Mouse (Mus musculus) limb, embryonic 13.5 days (tissue): ENCODE results near the gene Haus2. TPM values are rescaled to one million over a fixed set of nuclear protein-coding genes. Genes with fewer than 3 reads are reported as not detected.

Source experiments
- ATAC-seq: fragments of 200-750 bp; cut with Nextera tagmentation; 2 replicates; pipeline ENCODE4 v1.8.0; 2017; ENCODE audit warnings: low read depth, moderate number of reproducible peaks, moderate TSS enrichment; ENCODE audit not compliant: low FRiP score
- H3K27ac ChIP-seq: fragments of 300-500 bp; sonication (generic); 2 replicates; pipeline ENCODE4 v1.5.1; 2015; ENCODE audit warnings: inconsistent platforms, mild to moderate bottlenecking, moderate library complexity
- H3K27me3 ChIP-seq: fragments of 300-500 bp; sonication (generic); 2 replicates; pipeline ENCODE4 v1.6.1; 2015; ENCODE audit warnings: mild to moderate bottlenecking, inconsistent platforms
- H3K36me3 ChIP-seq: fragments of 300-500 bp; sonication (generic); 2 replicates; pipeline ENCODE4 v1.6.1; 2015; ENCODE audit warnings: inconsistent platforms, mild to moderate bottlenecking, moderate library complexity
- H3K4me1 ChIP-seq: fragments of 300-500 bp; sonication (generic); 2 replicates; pipeline ENCODE4 v1.6.1; 2015; ENCODE audit warnings: inconsistent platforms
- H3K4me2 ChIP-seq: fragments of 300-500 bp; sonication (generic); replicated peaks from 2 replicates; pipeline ENCODE4 v1.6.1; 2015; ENCODE audit warnings: inconsistent platforms, mild to moderate bottlenecking, moderate library complexity
- H3K4me3 ChIP-seq: fragments of 300-500 bp; sonication (generic); 2 replicates; pipeline ENCODE4 v1.5.1; 2015; ENCODE audit warnings: moderate library complexity, mild to moderate bottlenecking, inconsistent platforms
- H3K9ac ChIP-seq: fragments of 300-500 bp; sonication (generic); 2 replicates; pipeline ENCODE4 v1.6.1; 2015; ENCODE audit warnings: mild to moderate bottlenecking, inconsistent platforms
- H3K9me3 ChIP-seq: fragments of 300-500 bp; sonication (generic); 2 replicates; pipeline ENCODE4 v1.6.1; 2016; ENCODE audit warnings: inconsistent platforms
- WGBS: fragments of 180-500 bp; shearing (Covaris S2); methylation state at CpG from one replicate; pipeline ENCODE4 v1.1.7; 2015; 5-methylcytosine and 5-hydroxymethylcytosine counted together
- polyA plus RNA-seq: library from polyadenylated mRNA; unstranded; fragments of >200 nt; fragmentation: Nextera tagmentation; extraction: Ambion mirVana; gene quantifications from 2 replicates; pipeline ENCODE4 v1.2.1, GENCODE M21; 2015

The Haus2 gene
- polyA plus RNA-seq, 1 experiment from 2014 or later: 26.4 TPM

GRCm38 (mm10) chr2:120628076-120628865 is 19.1 kb downstream of the Haus2 start:
- Histone ChIP-seq H3K27ac (no peak overlapping the region), H3K4me3 (peak overlapping the region; percentile 60), H3K4me2 (peak overlapping the region; percentile 77), H3K9me3 (no peaks in the 10 kb centered on the region), H3K27me3 (no peaks in the 10 kb centered on the region), H3K4me1 (peaks cover 11% of the 10 kb centered on the region; the same call in 1 of the 2 replicates), H3K9ac (0 out of 2 replicates have a peak overlapping the region, but pooled peaks have one; percentile 45), H3K36me3 (peaks cover 6% of the 10 kb centered on the region; the same call in 1 of the 2 replicates)
- peak; percentile 37 for ATAC-seq
- WGBS: 30% methylated on average over 10 of the region's 10 CpGs

DNA sequence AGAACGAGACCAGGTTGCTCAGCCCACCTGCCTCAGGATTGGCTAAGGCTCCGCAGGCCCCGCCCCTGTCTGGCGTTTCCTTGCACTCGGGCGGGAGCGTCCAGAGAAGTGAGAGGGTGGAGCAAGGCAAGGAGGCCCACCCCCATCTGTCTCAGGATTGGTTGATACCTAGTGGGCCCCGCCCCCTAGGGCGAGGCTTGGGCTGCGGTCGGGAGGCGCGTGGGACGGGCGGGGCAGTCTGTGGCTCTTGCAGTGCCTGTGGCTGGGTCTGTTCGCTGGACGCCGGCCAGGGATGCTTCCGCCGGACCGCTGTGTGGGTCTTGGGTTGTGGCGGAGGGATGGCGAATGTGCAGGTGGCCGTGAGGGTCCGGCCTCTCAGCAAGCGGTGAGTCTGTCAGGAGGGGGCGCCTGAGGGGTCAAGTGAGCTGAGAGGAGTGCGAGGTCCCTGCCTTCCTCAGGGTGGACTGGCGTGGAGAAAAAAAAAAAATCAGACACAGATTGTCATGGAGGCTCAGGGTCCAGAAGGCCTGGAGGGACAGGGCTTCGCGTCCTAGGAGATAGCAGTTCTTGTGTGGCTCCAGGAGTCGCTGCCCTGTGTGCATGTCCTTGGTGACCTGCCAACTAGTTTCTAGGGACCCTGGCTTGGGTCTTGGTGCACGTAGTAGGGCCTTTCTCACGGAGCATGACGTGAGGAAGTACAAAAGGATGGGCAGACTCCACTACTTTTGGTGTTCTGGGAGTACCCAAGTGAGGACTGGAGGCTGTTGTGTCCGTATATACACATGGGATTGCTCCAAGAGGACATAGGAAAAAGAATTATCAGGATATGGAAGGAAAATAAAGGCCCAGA is 19.9 kb downstream of the Haus2 start, which contains the start of gene Stard9:
Gene Stard9, plus strand, starts transcription at position 236 of the 850 bp plus-strand sequence.
- H3K9me3 ChIP-seq: no peaks in the 10 kb centered on the region
- H3K27ac ChIP-seq: no peak within 1 kb of the TSS
- peak within 1 kb of the TSS; percentile 67 for H3K9ac ChIP-seq
- peak within 1 kb of the TSS; percentile 77 for H3K4me2 ChIP-seq
- peak within 1 kb of the TSS; percentile 60 for H3K4me3 ChIP-seq
- WGBS: 2% methylated on average over 30 of the region's 36 CpGs
- H3K27me3 ChIP-seq: no peaks in the 10 kb centered on the region
- peak; percentile 100 for ATAC-seq
- H3K36me3 ChIP-seq: peaks cover 11% of the 10 kb centered on the region; the same call in 1 of the 2 replicates
- peaks cover 11% of the 10 kb centered on the region; the same call in 1 of the 2 replicates for H3K4me1 ChIP-seq

DNA sequence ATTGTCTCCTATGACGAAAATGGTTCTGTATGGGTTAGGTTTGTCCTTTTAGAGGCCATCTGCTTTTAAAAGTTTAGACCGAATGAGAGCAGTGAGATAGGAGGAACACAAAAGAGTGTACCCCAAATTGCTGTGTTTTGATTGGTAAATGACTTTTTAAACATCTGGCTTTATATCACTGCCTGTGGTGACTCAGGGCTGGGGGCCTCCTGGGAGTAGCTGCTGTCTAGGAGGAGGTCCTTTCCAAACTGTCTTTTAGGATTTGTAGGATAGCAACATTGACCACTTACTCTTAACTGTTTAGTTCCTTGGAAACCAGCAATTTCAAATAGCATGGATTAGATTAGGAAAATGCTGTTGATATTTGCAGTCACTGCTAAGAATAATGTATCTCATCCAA is 21.1 kb downstream of the Haus2 start:
- Histone ChIP-seq H3K4me1 (peaks cover 11% of the 10 kb centered on the region; the same call in 1 of the 2 replicates), H3K9me3 (no peaks in the 10 kb centered on the region), H3K27ac (no peak overlapping the region), H3K27me3 (no peaks in the 10 kb centered on the region), H3K4me3 (no peak overlapping the region), H3K36me3 (peaks cover 17% of the 10 kb centered on the region; the same call in 1 of the 2 replicates), H3K9ac (no peak overlapping the region), H3K4me2 (peak overlapping the region; percentile 77)
- ATAC-seq: no peak
- WGBS: 79% methylated on average over 2 of the region's 2 CpGs

- H3K4me2 ChIP-seq: 0 out of 2 replicates have a peak overlapping the region, but pooled peaks have one; percentile 2
- peaks cover 17% of the 10 kb centered on the region; the same call in 1 of the 2 replicates for H3K36me3 ChIP-seq
- 67% methylated on average over 2 of the region's 2 CpGs for WGBS
- peaks cover 11% of the 10 kb centered on the region; the same call in 1 of the 2 replicates for H3K4me1 ChIP-seq
- H3K9ac ChIP-seq: no peak overlapping the region
- H3K27ac ChIP-seq: no peak overlapping the region
- H3K4me3 ChIP-seq: no peak overlapping the region
- no peaks in the 10 kb centered on the region for H3K9me3 ChIP-seq
- H3K27me3 ChIP-seq: no peaks in the 10 kb centered on the region
- no peak for ATAC-seq
These were observed 21.5 kb downstream of the Haus2 start for GRCm38 (mm10) chr2:120630655-120631054.

GRCm38 (mm10) chr2:120631521-120631920 is 22.3 kb downstream of the Haus2 start:
- H3K4me1 ChIP-seq: peaks cover 11% of the 10 kb centered on the region; the same call in 1 of the 2 replicates
- no peak for ATAC-seq
- peaks cover 17% of the 10 kb centered on the region; the same call in 1 of the 2 replicates for H3K36me3 ChIP-seq
- H3K9me3 ChIP-seq: no peaks in the 10 kb centered on the region
- no peak overlapping the region for H3K27ac ChIP-seq
- H3K27me3 ChIP-seq: no peaks in the 10 kb centered on the region
- WGBS: 75% methylated on average over 2 of the region's 2 CpGs
- no peak overlapping the region for H3K9ac ChIP-seq
- H3K4me3 ChIP-seq: no peak overlapping the region
- H3K4me2 ChIP-seq: no peak overlapping the region

DNA sequence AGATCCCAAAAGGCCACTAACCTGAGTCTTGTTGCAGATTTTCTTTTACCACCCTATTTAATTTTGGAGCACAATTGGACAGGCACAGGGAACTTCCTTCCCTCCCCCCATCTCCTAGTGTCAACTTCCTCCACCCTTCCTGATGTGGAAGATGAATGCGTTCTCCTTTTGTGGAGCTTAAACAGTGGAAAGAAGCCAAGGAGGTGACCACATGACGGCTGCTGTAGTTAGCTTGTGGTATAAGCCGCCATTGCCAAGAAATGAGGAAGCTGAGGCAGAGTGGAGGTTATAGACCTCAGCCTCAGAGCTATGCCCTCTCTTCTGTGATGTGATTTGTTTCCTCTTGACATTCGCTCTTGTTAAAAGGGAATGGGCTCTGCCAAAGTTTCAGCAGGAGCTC is 22.8 kb downstream of the Haus2 start:
- no peaks in the 10 kb centered on the region for H3K27me3 ChIP-seq
- WGBS: 87% methylated on average over 4 of the region's 4 CpGs
- H3K4me3 ChIP-seq: no peak overlapping the region
- no peak for ATAC-seq
- H3K4me2 ChIP-seq: no peak overlapping the region
- H3K27ac ChIP-seq: no peak overlapping the region
- peaks cover 11% of the 10 kb centered on the region; the same call in 1 of the 2 replicates for H3K4me1 ChIP-seq
- H3K9ac ChIP-seq: no peak overlapping the region
- no peaks in the 10 kb centered on the region for H3K9me3 ChIP-seq
- H3K36me3 ChIP-seq: peaks cover 17% of the 10 kb centered on the region; the same call in 1 of the 2 replicates

DNA sequence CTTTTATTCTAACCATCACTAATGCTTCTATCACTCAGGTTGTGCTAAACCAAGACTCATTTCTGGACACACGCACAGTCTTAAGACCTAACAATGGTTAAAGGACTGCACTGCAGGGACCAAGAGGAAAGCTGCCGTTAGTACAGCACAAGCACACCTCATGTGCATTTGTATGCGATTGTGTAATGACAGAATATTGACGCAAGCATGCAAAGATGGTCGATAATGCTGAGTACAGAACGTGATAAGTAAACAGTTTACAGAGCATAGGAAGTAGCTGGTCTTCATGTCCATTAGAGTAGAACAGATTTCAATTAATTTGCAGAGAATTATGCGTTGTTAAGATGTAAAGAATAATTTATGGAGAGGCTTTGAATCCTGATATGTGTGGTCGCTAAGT is 31.7 kb downstream of the Haus2 start:
- Histone ChIP-seq H3K27me3 (no peaks in the 10 kb centered on the region), H3K9me3 (no peaks in the 10 kb centered on the region), H3K4me3 (no peak overlapping the region), H3K4me2 (no peak overlapping the region), H3K4me1 (no peaks in the 10 kb centered on the region), H3K27ac (no peak overlapping the region), H3K9ac (no peak overlapping the region), H3K36me3 (peaks cover 7% of the 10 kb centered on the region; the same call in 1 of the 2 replicates)
- 91% methylated on average over 8 of the region's 8 CpGs for WGBS
- ATAC-seq: no peak

GRCm38 (mm10) chr2:120643836-120644235 is 34.7 kb downstream of the Haus2 start:
- no peak for ATAC-seq
- Histone ChIP-seq H3K9me3 (no peaks in the 10 kb centered on the region), H3K36me3 (peaks cover 7% of the 10 kb centered on the region; the same call in 1 of the 2 replicates), H3K4me1 (no peaks in the 10 kb centered on the region), H3K27ac (no peak overlapping the region), H3K4me3 (no peak overlapping the region), H3K9ac (no peak overlapping the region), H3K4me2 (no peak overlapping the region), H3K27me3 (no peaks in the 10 kb centered on the region)
- WGBS: 77% methylated on average over 7 of the region's 7 CpGs

DNA sequence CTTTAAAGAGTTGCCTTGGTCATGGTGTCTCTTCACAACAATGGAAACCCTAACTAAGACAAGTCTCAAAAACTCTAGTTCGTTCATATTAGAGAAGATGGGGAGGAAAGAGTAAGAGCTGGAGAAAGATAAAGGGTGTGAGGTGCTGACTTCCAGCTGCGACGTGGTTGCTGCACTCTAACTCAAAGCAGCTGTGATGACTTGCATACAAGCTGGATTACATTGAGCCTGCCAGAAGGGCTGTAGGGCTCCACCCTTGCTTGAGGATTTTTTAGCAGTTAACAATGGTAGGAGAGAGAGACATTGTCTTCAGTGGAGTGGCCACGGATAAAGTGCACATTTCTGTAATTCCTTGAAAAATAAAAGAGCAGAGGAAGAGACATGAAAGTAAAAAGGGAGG is 37.6 kb downstream of the Haus2 start:
- ATAC-seq: no peak
- no peaks in the 10 kb centered on the region for H3K4me1 ChIP-seq
- WGBS: 42% methylated on average over 4 of the region's 4 CpGs
- no peak overlapping the region for H3K9ac ChIP-seq
- no peaks in the 10 kb centered on the region for H3K27me3 ChIP-seq
- H3K27ac ChIP-seq: no peak overlapping the region
- no peaks in the 10 kb centered on the region for H3K36me3 ChIP-seq
- no peak overlapping the region for H3K4me2 ChIP-seq
- no peaks in the 10 kb centered on the region for H3K9me3 ChIP-seq
- no peak overlapping the region for H3K4me3 ChIP-seq

- Histone ChIP-seq H3K36me3 (no peaks in the 10 kb centered on the region), H3K4me2 (no peak overlapping the region), H3K27me3 (no peaks in the 10 kb centered on the region), H3K4me1 (0 out of 2 replicates have a peak, but pooled peaks cover 7% of the 10 kb centered on the region), H3K27ac (0 out of 2 replicates have a peak overlapping the region, but pooled peaks have one; percentile 29), H3K9me3 (no peaks in the 10 kb centered on the region), H3K9ac (no peak overlapping the region), H3K4me3 (no peak overlapping the region)
- ATAC-seq: peak; percentile 59
- 74% methylated on average over 7 of the region's 7 CpGs for WGBS
These were observed 43.2 kb downstream of the Haus2 start for GRCm38 (mm10) chr2:120652256-120652924.

DNA sequence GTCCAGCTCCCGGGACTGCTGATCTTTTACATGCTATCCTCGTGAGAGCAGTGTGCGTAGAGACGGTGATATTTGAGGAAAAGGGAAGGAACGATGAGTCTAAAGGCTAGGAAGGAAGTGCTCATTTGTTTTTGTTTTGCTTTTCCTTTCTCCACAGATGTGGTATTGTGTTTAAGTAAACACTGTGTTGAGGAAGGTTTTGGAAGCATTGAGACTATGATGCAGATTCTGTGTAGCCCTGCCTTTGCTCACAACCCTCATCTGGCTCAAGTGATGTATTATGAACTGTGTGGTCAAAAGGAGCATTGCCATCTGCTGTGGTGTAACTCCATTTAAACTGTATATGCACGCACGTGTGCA is 43.7 kb downstream of the Haus2 start:
- 0 out of 2 replicates have a peak, but pooled peaks cover 7% of the 10 kb centered on the region for H3K4me1 ChIP-seq
- no peak overlapping the region for H3K9ac ChIP-seq
- no peak overlapping the region for H3K4me3 ChIP-seq
- no peak for ATAC-seq
- no peaks in the 10 kb centered on the region for H3K36me3 ChIP-seq
- H3K27me3 ChIP-seq: no peaks in the 10 kb centered on the region
- H3K4me2 ChIP-seq: no peak overlapping the region
- H3K9me3 ChIP-seq: no peaks in the 10 kb centered on the region
- H3K27ac ChIP-seq: 0 out of 2 replicates have a peak overlapping the region, but pooled peaks have one; percentile 29
- 86% methylated on average over 7 of the region's 7 CpGs for WGBS
